Mouse (Mus musculus) heart, embryonic 11.5 days (tissue): ENCODE results near the gene Olfr818. TPM values are rescaled to one million over a fixed set of nuclear protein-coding genes. Genes with fewer than 3 reads are reported as not detected.
"Not testable (repeated sequence)": the region's sequence is repeated elsewhere in the genome, so short reads cannot be mapped to it uniquely, and the experiment has no call there.

Source experiments
- ATAC-seq: fragments of 200-750 bp; cut with Nextera tagmentation; replicated peaks from 2 replicates; pipeline ENCODE4 v1.8.0; 2017; ENCODE audit warnings: moderate library complexity; ENCODE audit not compliant: insufficient number of reproducible peaks, low FRiP score, low TSS enrichment
- H3K27ac ChIP-seq: fragments of 300-500 bp; sonication (generic); 2 replicates; pipeline ENCODE4 v1.5.1; 2014; ENCODE audit warnings: mild to moderate bottlenecking, low read depth, low read length
- H3K27me3 ChIP-seq: fragments of 300-500 bp; sonication (generic); 2 replicates; pipeline ENCODE4 v1.6.1; 2014; ENCODE audit warnings: mild to moderate bottlenecking, low read length, mixed read lengths; ENCODE audit not compliant: control insufficient read depth, insufficient read depth
- H3K36me3 ChIP-seq: fragments of 300-500 bp; sonication (generic); 2 replicates; pipeline ENCODE4 v1.6.1; 2014; ENCODE audit warnings: mild to moderate bottlenecking, low read length, moderate library complexity, mixed read lengths; ENCODE audit not compliant: control insufficient read depth, insufficient read depth
- H3K4me1 ChIP-seq: fragments of 300-500 bp; sonication (generic); 2 replicates; pipeline ENCODE4 v1.6.1; 2014; ENCODE audit warnings: low read length; ENCODE audit not compliant: control insufficient read depth, insufficient read depth
- H3K4me2 ChIP-seq: fragments of 300-500 bp; sonication (generic); 2 replicates; pipeline ENCODE4 v1.6.1; 2014; ENCODE audit warnings: mild to moderate bottlenecking, moderate library complexity
- H3K4me3 ChIP-seq: fragments of 300-500 bp; sonication (generic); 2 replicates; pipeline ENCODE4 v1.5.1; 2014; ENCODE audit warnings: low read depth, low read length
- H3K9ac ChIP-seq: fragments of 300-500 bp; sonication (generic); 2 replicates; pipeline ENCODE4 v1.6.1; 2014; ENCODE audit warnings: mild to moderate bottlenecking, low read depth, low read length, moderate library complexity
- H3K9me3 ChIP-seq: fragments of 300-500 bp; sonication (generic); replicated peaks from 2 replicates; pipeline ENCODE4 v1.6.1; 2016; ENCODE audit warnings: low read length; ENCODE audit not compliant: control insufficient read depth
- WGBS: fragments of 180-500 bp; shearing (Covaris S2); extraction: QIAGEN DNeasy Blood & Tissue Kit; methylation state at CpG from one replicate; pipeline ENCODE4 v1.1.7; 2014; ENCODE audit not compliant: insufficient replicate concordance; 5-methylcytosine and 5-hydroxymethylcytosine counted together
- polyA plus RNA-seq: library from polyadenylated mRNA; unstranded; fragments of >200 nt; fragmentation: Nextera tagmentation; extraction: Ambion mirVana; gene quantifications from 2 replicates; pipeline ENCODE4 v1.2.1, GENCODE M21; 2014

Olfr818 gene
- polyA plus RNA-seq: not detected in 2 replicates

GRCm38 (mm10) chr10:129949000-129949399 lies at the start of gene Olfr818:
Olfr818 (minus strand) TSS chr10:129949100.
- Histone ChIP-seq H3K27me3 (no peaks in the 10 kb centered on the region), H3K9ac (no peak within 1 kb of the TSS), H3K9me3 (no peaks in the 10 kb centered on the region), H3K27ac (no peak within 1 kb of the TSS), H3K4me1 (no peaks in the 10 kb centered on the region), H3K4me3 (no peak within 1 kb of the TSS), H3K36me3 (no peaks in the 10 kb centered on the region), H3K4me2 (no peak within 1 kb of the TSS)
- no peak for ATAC-seq
- 87% methylated on average over 2 of the region's 2 CpGs for WGBS

DNA sequence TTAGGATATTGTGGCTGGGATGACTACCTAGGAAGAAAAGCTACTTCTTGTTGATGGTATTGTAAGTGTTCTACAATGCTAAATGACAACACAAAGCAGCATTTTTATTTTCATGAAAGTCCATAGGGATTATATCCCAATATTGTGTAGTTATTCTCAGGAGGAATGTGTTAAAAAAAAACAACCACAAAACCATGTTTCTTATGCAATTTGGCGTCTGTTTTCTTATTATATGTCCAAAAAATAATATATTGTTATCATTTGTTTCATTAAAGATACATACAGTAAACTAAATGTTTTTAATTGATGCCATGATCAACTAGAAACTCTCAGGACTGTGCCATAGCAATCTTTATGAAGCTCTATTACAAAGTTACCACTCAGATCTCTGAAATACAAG lies 36.1 kb upstream of the Olfr818 start, which contains the start of gene Gm10310:
Gm10310 (minus strand) TSS at position 101 of the 400 bp plus-strand sequence.
- not testable (repeated sequence) for H3K9me3 ChIP-seq, H3K27me3 ChIP-seq, H3K27ac ChIP-seq, H3K36me3 ChIP-seq, ATAC-seq, H3K4me2 ChIP-seq, H3K9ac ChIP-seq, H3K4me1 ChIP-seq, H3K4me3 ChIP-seq
- no CpG with 5 or more reads among the region's 1 CpGs for WGBS

DNA sequence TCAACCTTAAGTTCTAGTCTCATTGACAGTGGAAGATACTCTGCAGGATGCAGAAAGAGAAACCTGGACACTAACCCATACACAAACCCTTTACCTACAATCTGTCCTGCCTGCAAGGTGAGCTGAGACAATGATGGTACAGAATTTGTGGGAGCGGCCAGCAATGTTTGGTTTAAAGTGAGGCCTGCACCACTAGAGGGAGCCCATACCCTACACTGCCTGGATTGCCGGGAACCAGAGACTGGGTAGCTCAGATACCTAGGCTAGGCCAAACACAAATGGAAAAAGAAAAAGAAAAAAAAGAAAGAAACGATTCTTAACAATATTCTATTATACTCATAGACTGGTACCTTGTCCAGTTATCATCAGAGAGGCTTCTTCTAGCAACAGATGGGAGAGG lies 33.0 kb upstream of the Olfr818 start:
- no CpG with 5 or more reads among the region's 3 CpGs for WGBS
- not testable (repeated sequence) for H3K4me3 ChIP-seq, H3K4me2 ChIP-seq, H3K9ac ChIP-seq, H3K36me3 ChIP-seq, H3K27me3 ChIP-seq, H3K27ac ChIP-seq, ATAC-seq, H3K9me3 ChIP-seq, H3K4me1 ChIP-seq

DNA sequence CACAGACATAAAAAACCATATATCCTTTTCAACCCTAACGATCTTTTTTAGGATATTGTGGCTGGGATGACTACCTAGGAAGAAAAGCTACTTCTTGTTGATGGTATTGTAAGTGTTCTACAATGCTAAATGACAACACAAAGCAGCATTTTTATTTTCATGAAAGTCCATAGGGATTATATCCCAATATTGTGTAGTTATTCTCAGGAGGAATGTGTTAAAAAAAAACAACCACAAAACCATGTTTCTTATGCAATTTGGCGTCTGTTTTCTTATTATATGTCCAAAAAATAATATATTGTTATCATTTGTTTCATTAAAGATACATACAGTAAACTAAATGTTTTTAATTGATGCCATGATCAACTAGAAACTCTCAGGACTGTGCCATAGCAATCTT lies 27.1 kb upstream of the Olfr818 start, which contains the start of gene Olfr247:
Olfr247 (minus strand) TSS at position 101 of the 400 bp plus-strand sequence.
- H3K4me2 ChIP-seq, H3K4me1 ChIP-seq, H3K9ac ChIP-seq, H3K27ac ChIP-seq, H3K27me3 ChIP-seq, H3K9me3 ChIP-seq, ATAC-seq, H3K4me3 ChIP-seq, H3K36me3 ChIP-seq: not testable (repeated sequence)
- no CpG with 5 or more reads among the region's 2 CpGs for WGBS

DNA sequence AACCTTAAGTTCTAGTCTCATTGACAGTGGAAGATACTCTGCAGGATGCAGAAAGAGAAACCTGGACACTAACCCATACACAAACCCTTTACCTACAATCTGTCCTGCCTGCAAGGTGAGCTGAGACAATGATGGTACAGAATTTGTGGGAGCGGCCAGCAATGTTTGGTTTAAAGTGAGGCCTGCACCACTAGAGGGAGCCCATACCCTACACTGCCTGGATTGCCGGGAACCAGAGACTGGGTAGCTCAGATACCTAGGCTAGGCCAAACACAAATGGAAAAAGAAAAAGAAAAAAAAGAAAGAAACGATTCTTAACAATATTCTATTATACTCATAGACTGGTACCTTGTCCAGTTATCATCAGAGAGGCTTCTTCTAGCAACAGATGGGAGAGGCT lies 24.1 kb upstream of the Olfr818 start:
- no CpG with 5 or more reads among the region's 3 CpGs for WGBS
- not testable (repeated sequence) for H3K9ac ChIP-seq, H3K27ac ChIP-seq, H3K27me3 ChIP-seq, H3K4me1 ChIP-seq, H3K4me3 ChIP-seq, H3K4me2 ChIP-seq, H3K36me3 ChIP-seq, ATAC-seq, H3K9me3 ChIP-seq

DNA sequence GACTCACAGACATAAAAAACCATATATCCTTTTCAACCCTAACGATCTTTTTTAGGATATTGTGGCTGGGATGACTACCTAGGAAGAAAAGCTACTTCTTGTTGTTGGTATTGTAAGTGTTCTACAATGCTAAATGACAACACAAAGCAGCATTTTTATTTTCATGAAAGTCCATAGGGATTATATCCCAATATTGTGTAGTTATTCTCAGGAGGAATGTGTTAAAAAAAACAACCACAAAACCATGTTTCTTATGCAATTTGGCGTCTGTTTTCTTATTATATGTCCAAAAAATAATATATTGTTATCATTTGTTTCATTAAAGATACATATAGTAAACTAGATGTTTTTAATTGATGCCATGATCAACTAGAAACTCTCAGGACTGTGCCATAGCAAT lies 18.3 kb upstream of the Olfr818 start, which contains the start of gene Olfr819:
Olfr819 (minus strand) TSS at position 101 of the 400 bp plus-strand sequence.
- not testable (repeated sequence) for H3K4me2 ChIP-seq, H3K9ac ChIP-seq, H3K9me3 ChIP-seq, H3K4me1 ChIP-seq, H3K4me3 ChIP-seq, H3K36me3 ChIP-seq, H3K27ac ChIP-seq, H3K27me3 ChIP-seq, ATAC-seq
- 69% methylated on average over 2 of the region's 2 CpGs for WGBS

GRCm38 (mm10) chr10:129966232-129966631 lies 17.3 kb upstream of the Olfr818 start:
- not testable (repeated sequence) for H3K27ac ChIP-seq, H3K36me3 ChIP-seq, H3K9ac ChIP-seq, H3K9me3 ChIP-seq, H3K27me3 ChIP-seq, H3K4me3 ChIP-seq, ATAC-seq, H3K4me2 ChIP-seq, H3K4me1 ChIP-seq
- WGBS: 95% methylated on average over 2 of the region's 3 CpGs

DNA sequence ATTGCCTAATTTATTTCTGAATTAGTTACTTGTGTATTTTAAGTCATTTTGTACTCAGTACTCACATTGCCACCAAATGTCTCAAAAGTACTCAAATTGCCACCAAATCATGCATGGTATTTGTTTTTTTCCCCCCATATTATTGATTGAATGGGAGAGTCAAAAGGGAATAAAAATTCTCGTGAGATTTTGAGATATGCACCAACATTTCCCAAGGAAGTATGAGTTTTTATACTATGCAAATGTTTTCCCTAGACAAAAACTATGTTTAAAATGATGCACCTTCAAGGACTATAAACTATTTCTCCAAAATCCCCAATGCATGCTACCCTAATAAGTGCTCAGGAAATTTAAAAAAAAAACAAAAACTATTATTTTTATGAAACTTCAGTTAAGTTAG lies 33.4 kb downstream of the Olfr818 start, which contains the start of gene Olfr816:
Olfr816 (minus strand) TSS at position 101 of the 400 bp plus-strand sequence.
- WGBS: 51% methylated on average over 1 of the region's 1 CpGs

DNA sequence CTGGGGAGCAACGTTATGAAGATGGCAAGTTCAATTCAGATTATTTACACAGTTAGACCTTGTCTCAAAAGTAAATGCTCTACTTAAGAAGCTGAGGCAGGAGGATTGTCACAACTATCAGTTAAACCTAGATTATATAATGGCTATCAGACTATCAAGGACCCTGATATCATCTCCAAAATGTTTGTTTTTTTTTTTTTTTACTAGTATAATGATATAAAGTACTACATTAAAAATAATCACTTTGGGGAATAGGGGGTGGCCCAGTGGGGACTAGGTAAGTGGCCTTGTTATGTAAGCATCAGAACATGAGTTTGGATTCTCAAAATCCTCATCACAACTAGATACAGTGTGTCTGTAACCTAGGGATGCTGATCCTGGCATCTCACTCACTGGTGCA lies 43.1 kb downstream of the Olfr818 start, which contains the start of gene Olfr815:
Olfr815 (minus strand) TSS at position 101 of the 400 bp plus-strand sequence.
- not testable (repeated sequence) for H3K9me3 ChIP-seq, ATAC-seq, H3K9ac ChIP-seq, H3K27me3 ChIP-seq, H3K27ac ChIP-seq, H3K4me1 ChIP-seq, H3K4me3 ChIP-seq, H3K36me3 ChIP-seq, H3K4me2 ChIP-seq
- no CpG with 5 or more reads among the region's 1 CpGs for WGBS

More for the DNA sequence above, 33.4 kb downstream of the Olfr818 start, which contains the start of gene Olfr816:
- no peaks in the 10 kb centered on the region for H3K9me3 ChIP-seq
- H3K27ac ChIP-seq: no peak within 1 kb of the TSS
- no peak within 1 kb of the TSS for H3K9ac ChIP-seq
- no peak within 1 kb of the TSS for H3K4me2 ChIP-seq
- no peak for ATAC-seq
- H3K27me3 ChIP-seq: no peaks in the 10 kb centered on the region
- no peaks in the 10 kb centered on the region for H3K36me3 ChIP-seq
- H3K4me1 ChIP-seq: no peaks in the 10 kb centered on the region
- no peak within 1 kb of the TSS for H3K4me3 ChIP-seq
